Mouse (Mus musculus): ENCODE data around the gene Spock3.
"Not testable (repeated sequence)": the region's sequence is repeated elsewhere in the genome, so short reads cannot be mapped to it uniquely, and the experiment has no call there.

Gene Spock3

GRCm38 (mm10) chr8:62950709-62951108, at the start of gene Spock3:
Spock3 (plus strand) TSS chr8:62951009.
- no peak for DNase-seq

- peak; percentile 67 to 70 for DNase-seq
Measured at GRCm38 (mm10) chr8:62951173-62952134, 645 bp downstream of the Spock3 start.

- peak in 1 of 2 experiments; percentile 4 for DNase-seq
Measured at GRCm38 (mm10) chr8:62952481-62952880, 1.7 kb downstream of the Spock3 start.

- no peak for DNase-seq
Measured at GRCm38 (mm10) chr8:62962608-62963007, 11.8 kb downstream of the Spock3 start.

GRCm38 (mm10) chr8:62969802-62970372, 19.1 kb downstream of the Spock3 start:
- peak; percentile 25 for DNase-seq

- DNase-seq, result no peak
Measured at GRCm38 (mm10) chr8:63088984-63089383, 138.2 kb downstream of the Spock3 start.

- DNase-seq, result no peak
Measured at GRCm38 (mm10) chr8:63098200-63098599, 147.4 kb downstream of the Spock3 start.

GRCm38 (mm10) chr8:63109761-63110160, 159.0 kb downstream of the Spock3 start:
- DNase-seq, result no peak

- DNase-seq, result no peak
Measured at GRCm38 (mm10) chr8:63112919-63113318, 162.1 kb downstream of the Spock3 start.

- DNase-seq, result peak in 1 of 2 experiments; percentile 4
Measured at GRCm38 (mm10) chr8:63120508-63120907, 169.7 kb downstream of the Spock3 start.

GRCm38 (mm10) chr8:63135406-63135805, 184.6 kb downstream of the Spock3 start:
- no peak for DNase-seq

- DNase-seq, result not testable (repeated sequence)
Measured at GRCm38 (mm10) chr8:63163861-63164260, 213.1 kb downstream of the Spock3 start.

GRCm38 (mm10) chr8:63165326-63165725, 214.5 kb downstream of the Spock3 start:
- DNase-seq, result peak in 1 of 2 experiments; percentile 5

- DNase-seq, result no peak
Measured at GRCm38 (mm10) chr8:63169956-63170355, 219.1 kb downstream of the Spock3 start.

GRCm38 (mm10) chr8:63181272-63181671, 230.5 kb downstream of the Spock3 start:
- DNase-seq, result no peak

GRCm38 (mm10) chr8:63258812-63259385, 308.1 kb downstream of the Spock3 start:
- no peak for DNase-seq

GRCm38 (mm10) chr8:63262516-63262915, 311.7 kb downstream of the Spock3 start:
- peak in 1 of 2 experiments; percentile 2 for DNase-seq

- no peak for DNase-seq
Measured at GRCm38 (mm10) chr8:63335366-63335765, 384.6 kb downstream of the Spock3 start.

- no peak for DNase-seq
Measured at GRCm38 (mm10) chr8:63368580-63368979, 417.8 kb downstream of the Spock3 start.

- no peak for DNase-seq
Measured at GRCm38 (mm10) chr8:63397659-63398058, 446.9 kb downstream of the Spock3 start.

Data from cerebellum, postnatal 10 days (tissue).